ENCODE assay signal across 13 mouse cellular contexts in the genomic region with DNA sequence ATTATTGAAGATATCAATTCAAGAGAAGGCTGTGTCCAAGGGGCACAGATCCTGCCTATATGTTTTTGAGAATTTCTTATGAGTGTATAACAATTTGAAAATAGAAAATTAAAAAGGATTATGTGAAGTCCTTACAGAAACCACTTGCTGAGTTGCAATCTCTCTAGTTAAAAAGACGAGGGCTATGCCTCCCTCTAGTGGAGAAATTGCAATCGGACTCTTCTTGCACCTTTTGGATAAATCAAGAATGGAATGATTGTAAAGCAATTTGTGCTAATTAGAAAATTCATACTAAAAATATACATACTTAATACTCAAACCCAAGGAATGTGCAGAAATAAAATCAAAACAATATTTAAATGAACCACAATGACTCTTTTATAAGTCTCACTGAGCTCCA. TPM values are rescaled to one million over a fixed set of nuclear protein-coding genes. Genes with fewer than 3 reads are reported as not detected.
DNase-seq lines count a peak whose midpoint lies in the region; ATAC-seq and TF ChIP-seq lines count a peak whose summit lies in the region.
"Had no signal": no experiment of that assay in that cellular context is flagged by ENCODE, and none has a peak within 500 bp of the region (broad histone marks: within the 10 kb centered on the region; RNA-seq: fewer than 3 reads in every experiment).

No protein-coding gene starts in this region.

- ATAC-seq in forebrain, embryonic 14.5 days = no peak
- ATAC-seq in forebrain, embryonic 12.5 days (ENCODE audit: low FRiP score) = no peak
- ATAC-seq in erythroid progenitor cell, adult 5-6 weeks (replicated peaks; ENCODE audit: low FRiP score, poor library complexity, severe bottlenecking) = no peak
- no peak for ATAC-seq in megakaryocyte, adult 5-6 weeks (ENCODE audit: poor library complexity, severe bottlenecking)

- H3K27ac ChIP-seq in forebrain, embryonic 14.5 days (ENCODE audit: low read depth, low read length) = no peak overlapping the region
- no peak overlapping the region for H3K27ac ChIP-seq in forebrain, embryonic 12.5 days
- no peak overlapping the region for H3K27ac ChIP-seq in left cerebral cortex, adult 2 months

- DNase-seq in forebrain, embryonic 14.5 days (ENCODE audit: low spot score) = peak; percentile 50
- DNase-seq in left cerebral cortex, adult 2 months (ENCODE audit: extremely low spot score in 1 of 2, low spot score in 2 of 2) = peak in 1 of 2 experiments; percentile 13
- no peak for DNase-seq in left cerebral cortex, postnatal 36 days (ENCODE audit: low spot score in 2 of 2)
- peak; percentile 19 for DNase-seq in ES-CJ7 (ENCODE audit: low read depth, low spot score)
- peak; percentile 15 for DNase-seq in embryo, embryonic 9.5 days (ENCODE audit: extremely low spot score)

- 19% methylated on average over 2 of the region's 2 CpGs for WGBS in forebrain, embryonic 14.5 days
- 19% methylated on average over 2 of the region's 2 CpGs for WGBS in forebrain, embryonic 12.5 days

- no peak overlapping the region for H3K4me2 ChIP-seq in forebrain, embryonic 14.5 days (ENCODE audit: low read length)
- no peak overlapping the region for H3K4me2 ChIP-seq in forebrain, embryonic 12.5 days

- peak; percentile 71 for TF ChIP-seq CTCF in left cerebral cortex, adult 2 months (IDR thresholded peaks at IDR 0.05)

- H3K36me3 ChIP-seq in forebrain, embryonic 14.5 days (ENCODE audit: control insufficient read depth, insufficient read depth, low read length) = no peaks in the 10 kb centered on the region
- H3K36me3 ChIP-seq in forebrain, embryonic 12.5 days (replicated peaks) = no peaks in the 10 kb centered on the region

- H3K4me1 ChIP-seq in forebrain, embryonic 14.5 days (ENCODE audit: control insufficient read depth, insufficient read depth, low read length) = no peaks in the 10 kb centered on the region
- H3K4me1 ChIP-seq in forebrain, embryonic 12.5 days = no peaks in the 10 kb centered on the region
- H3K4me1 ChIP-seq: megakaryocyte, embryonic 14.5 days had no signal

- no peaks in the 10 kb centered on the region for H3K27me3 ChIP-seq in forebrain, embryonic 14.5 days (replicated peaks; ENCODE audit: control insufficient read depth, insufficient read depth, low read length)
- H3K27me3 ChIP-seq in forebrain, embryonic 12.5 days = no peaks in the 10 kb centered on the region
- H3K27me3 ChIP-seq: megakaryocyte, embryonic 14.5 days had no signal

- no peak overlapping the region for H3K4me3 ChIP-seq in forebrain, embryonic 14.5 days (ENCODE audit: low read depth, low read length)
- H3K4me3 ChIP-seq in forebrain, embryonic 12.5 days (replicated peaks) = no peak overlapping the region
- H3K4me3 ChIP-seq in left cerebral cortex, adult 2 months = no peak overlapping the region
- H3K4me3 ChIP-seq: megakaryocyte, embryonic 14.5 days had no signal

- no peak overlapping the region for H3K9ac ChIP-seq in forebrain, embryonic 14.5 days (ENCODE audit: low read length)
- no peak overlapping the region for H3K9ac ChIP-seq in forebrain, embryonic 12.5 days

- H3K9me3 ChIP-seq in forebrain, embryonic 14.5 days (replicated peaks; ENCODE audit: control insufficient read depth, low read length) = no peaks in the 10 kb centered on the region
- H3K9me3 ChIP-seq in forebrain, embryonic 12.5 days = no peaks in the 10 kb centered on the region
- H3K9me3 ChIP-seq: megakaryocyte, embryonic 14.5 days had no signal

- intact Hi-C loops in left cerebral cortex, adult 2 months (cut with DNase I) = loop anchor here (5.0 kb wide), 1 partner anchor 56 kb away; no protein-coding TSS in a partner anchor
- intact Hi-C loops in left cerebral cortex, postnatal 36 days (cut with DNase I) = loop anchor here (5.0 kb wide), 1 partner anchor 56 kb away; no protein-coding TSS in a partner anchor

RNA-seq across cellular contexts. Expression of a gene that starts 27.4 kb away (rescaled TPM):
- polyA plus RNA-seq in forebrain, embryonic 14.5 days (2014; fragmentation: Nextera tagmentation; extraction: Ambion mirVana) = not detected in 2 replicates
- polyA plus RNA-seq in forebrain, embryonic 12.5 days (2016; fragmentation: Nextera tagmentation; extraction: Ambion mirVana) = not detected in 2 replicates
- total RNA-seq in left cerebral cortex, adult 2 months (2021) = not detected
- not detected for total RNA-seq in left cerebral cortex, postnatal 36 days (2021)
- not detected in 2 replicates for total RNA-seq in erythroid progenitor cell, adult 5-6 weeks (2015; ENCODE audit: low replicate concordance)
- total RNA-seq in erythroid progenitor cell, adult 5-6 weeks (2017; ENCODE audit: low replicate concordance) = not detected in 2 replicates
- not detected in 2 replicates for total RNA-seq in megakaryocyte, adult 5-6 weeks (2015)
- total RNA-seq in megakaryocyte, adult 5-6 weeks (2017) = not detected in 2 replicates
- total RNA-seq: layer of hippocampus, postnatal 10 days had no signal
- polyA plus RNA-seq: cerebellum, adult 2 months; gonadal fat pad, adult 2 months; spleen, adult 2 months had no signal

Comparison
In these comparisons a context has a peak if more than half of its experiments do, and no peak if none do; other contexts are left out.
1. DNase-seq: peak in forebrain, embryonic 14.5 days (single experiment), ES-CJ7 (single experiment) and embryo, embryonic 9.5 days (single experiment); none in left cerebral cortex, postnatal 36 days (0 of 2).